Mouse (Mus musculus): ENCODE measurements at regions not wholly inside any gene's neighbourhood (a gene's known extent, or its start where the extent isn't known, plus 50 kb on each side); places are given as distances from the start of the nearest gene placed in this dataset.

- 76% methylated on average over 4 of the region's 4 CpGs for WGBS
- no peak for ATAC-seq (ENCODE audit: low FRiP score, low read depth)
- no peak overlapping the region for H3K4me2 ChIP-seq (replicated peaks)
- no peaks in the 10 kb centered on the region for H3K27me3 ChIP-seq (replicated peaks)
- H3K36me3 ChIP-seq: no peaks in the 10 kb centered on the region
- no peaks in the 10 kb centered on the region for H3K9me3 ChIP-seq
- H3K4me3 ChIP-seq: no peak overlapping the region
- H3K4me1 ChIP-seq: no peaks in the 10 kb centered on the region
- no peak overlapping the region for H3K27ac ChIP-seq
- no peak overlapping the region for H3K9ac ChIP-seq
Observed at GRCm38 (mm10) chr5:39557376-39558001, 197.8 kb downstream of the Hs3st1 start.

GRCm38 (mm10) chr5:39537044-39537443 lies 218.2 kb downstream of the Hs3st1 start:
- no peak overlapping the region for H3K9ac ChIP-seq
- H3K4me3 ChIP-seq: no peak overlapping the region
- no peaks in the 10 kb centered on the region for H3K36me3 ChIP-seq
- WGBS: 78% methylated on average over 2 of the region's 2 CpGs
- H3K27ac ChIP-seq: no peak overlapping the region
- H3K27me3 ChIP-seq (replicated peaks): no peaks in the 10 kb centered on the region
- no peak overlapping the region for H3K4me2 ChIP-seq (replicated peaks)
- no peaks in the 10 kb centered on the region for H3K9me3 ChIP-seq
- no peak for ATAC-seq (ENCODE audit: low FRiP score, low read depth)
- no peaks in the 10 kb centered on the region for H3K4me1 ChIP-seq

DNA sequence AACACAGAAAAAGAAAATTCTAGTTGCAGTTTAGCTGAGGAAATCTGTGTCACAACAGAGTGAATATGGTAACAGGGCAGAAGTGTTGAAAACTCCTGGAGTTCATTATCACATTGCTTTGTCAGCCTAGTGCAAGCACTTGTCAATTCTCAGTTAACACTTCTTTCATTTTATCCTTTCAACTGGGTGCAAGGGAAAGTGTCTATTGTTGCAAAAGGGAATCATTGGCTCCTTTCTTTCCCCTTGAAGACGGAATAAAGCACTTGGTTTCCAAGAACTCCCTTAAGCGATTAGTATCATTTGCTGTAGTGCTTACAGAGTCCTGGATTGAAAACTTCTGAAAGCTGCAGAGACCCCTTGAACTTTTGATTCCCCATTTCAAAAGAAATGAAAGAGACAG lies 218.9 kb downstream of the Hs3st1 start:
- Histone ChIP-seq H3K9me3 (no peaks in the 10 kb centered on the region), H3K27ac (no peak overlapping the region), H3K4me1 (no peaks in the 10 kb centered on the region), H3K4me3 (no peak overlapping the region), H3K36me3 (no peaks in the 10 kb centered on the region), H3K9ac (no peak overlapping the region), H3K4me2 (replicated peaks) (no peak overlapping the region), H3K27me3 (replicated peaks) (no peaks in the 10 kb centered on the region)
- no peak for ATAC-seq (ENCODE audit: low FRiP score, low read depth)
- 34% methylated on average over 2 of the region's 2 CpGs for WGBS

DNA sequence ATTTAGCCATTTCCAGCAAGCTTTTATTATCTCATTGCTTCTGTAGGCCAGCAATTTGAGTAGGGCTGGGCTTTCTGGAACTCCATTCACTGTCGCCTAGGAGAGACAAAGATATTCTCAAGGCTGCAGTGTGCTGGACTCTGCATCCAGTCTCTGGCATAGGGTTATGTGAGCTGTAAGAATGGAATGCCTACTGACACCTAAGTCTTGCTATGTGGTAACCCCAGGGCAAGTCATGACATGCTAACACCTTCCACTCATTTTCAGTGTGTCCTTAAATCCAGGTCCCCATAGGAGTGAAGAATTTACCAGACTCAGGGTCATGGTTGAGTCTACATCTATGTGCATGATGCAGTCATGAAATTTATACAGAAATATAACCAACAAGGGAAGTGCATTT lies 245.0 kb downstream of the Hs3st1 start:
- no peak overlapping the region for H3K9ac ChIP-seq
- H3K36me3 ChIP-seq: no peaks in the 10 kb centered on the region
- no peaks in the 10 kb centered on the region for H3K4me1 ChIP-seq
- H3K4me2 ChIP-seq (replicated peaks): no peak overlapping the region
- no peaks in the 10 kb centered on the region for H3K27me3 ChIP-seq (replicated peaks)
- H3K9me3 ChIP-seq: no peaks in the 10 kb centered on the region
- WGBS: 84% methylated on average over 1 of the region's 1 CpGs
- no peak for ATAC-seq (ENCODE audit: low FRiP score, low read depth)
- no peak overlapping the region for H3K27ac ChIP-seq
- no peak overlapping the region for H3K4me3 ChIP-seq

DNA sequence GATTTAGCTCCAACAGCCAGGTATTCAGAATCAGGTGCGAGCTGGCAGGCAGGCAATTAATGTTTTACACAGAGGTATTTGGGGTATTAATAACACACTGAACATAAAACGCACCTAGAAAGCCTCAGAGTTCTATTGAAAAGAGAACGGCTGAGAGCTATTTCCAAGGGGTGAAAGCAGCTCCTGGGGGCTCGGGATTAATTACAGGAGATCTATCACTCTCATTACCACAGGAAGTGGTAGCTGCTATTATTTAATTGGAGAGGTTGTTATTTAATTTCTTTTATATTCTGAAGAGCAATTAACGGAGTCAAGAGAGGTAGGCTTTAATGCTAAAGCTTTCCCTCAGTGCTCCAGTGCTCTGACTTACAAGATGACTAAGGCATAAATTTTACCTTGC lies 272.5 kb downstream of the Hs3st1 start:
- Histone ChIP-seq H3K4me2 (replicated peaks) (no peak overlapping the region), H3K9me3 (no peaks in the 10 kb centered on the region), H3K36me3 (no peaks in the 10 kb centered on the region), H3K27ac (no peak overlapping the region), H3K4me3 (no peak overlapping the region), H3K4me1 (no peaks in the 10 kb centered on the region), H3K27me3 (replicated peaks) (no peaks in the 10 kb centered on the region), H3K9ac (no peak overlapping the region)
- WGBS: 47% methylated on average over 5 of the region's 5 CpGs
- ATAC-seq (ENCODE audit: low FRiP score, low read depth): no peak

GRCm38 (mm10) chr5:39458116-39458525 lies 297.2 kb downstream of the Hs3st1 start:
- no peaks in the 10 kb centered on the region for H3K27me3 ChIP-seq (replicated peaks)
- no peak overlapping the region for H3K4me3 ChIP-seq
- 83% methylated on average over 2 of the region's 2 CpGs for WGBS
- ATAC-seq (ENCODE audit: low FRiP score, low read depth): no peak
- no peak overlapping the region for H3K27ac ChIP-seq
- no peak overlapping the region for H3K4me2 ChIP-seq (replicated peaks)
- no peaks in the 10 kb centered on the region for H3K36me3 ChIP-seq
- no peaks in the 10 kb centered on the region for H3K9me3 ChIP-seq
- no peaks in the 10 kb centered on the region for H3K4me1 ChIP-seq
- no peak overlapping the region for H3K9ac ChIP-seq

- Histone ChIP-seq H3K4me2 (replicated peaks) (no peak overlapping the region), H3K27me3 (replicated peaks) (no peaks in the 10 kb centered on the region), H3K27ac (no peak overlapping the region), H3K4me1 (no peaks in the 10 kb centered on the region), H3K9me3 (no peaks in the 10 kb centered on the region), H3K36me3 (no peaks in the 10 kb centered on the region), H3K9ac (no peak overlapping the region), H3K4me3 (no peak overlapping the region)
- no peak for ATAC-seq (ENCODE audit: low FRiP score, low read depth)
Observed at GRCm38 (mm10) chr5:39453706-39454105, 301.6 kb downstream of the Hs3st1 start.

DNA sequence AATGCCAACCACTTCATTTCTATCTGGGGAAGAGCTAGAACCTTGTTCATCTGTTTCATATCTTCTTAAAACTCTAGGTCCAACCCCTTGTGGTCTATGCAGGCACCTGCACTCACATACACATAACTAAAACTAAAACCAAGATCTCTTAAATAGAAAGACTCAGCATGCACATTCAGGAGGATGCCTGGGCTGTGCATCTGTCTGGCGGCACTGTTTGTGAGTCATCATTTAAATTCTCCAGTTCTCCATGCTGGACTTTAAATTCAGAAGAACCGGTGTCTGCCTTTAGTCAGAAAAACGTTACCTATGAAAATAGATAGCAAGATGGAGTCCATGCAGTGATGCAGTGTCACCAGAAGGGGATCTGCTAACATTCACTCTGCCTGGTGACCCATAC lies 314.5 kb downstream of the Hs3st1 start:
- Histone ChIP-seq H3K9ac (no peak overlapping the region), H3K27ac (no peak overlapping the region), H3K9me3 (no peaks in the 10 kb centered on the region), H3K36me3 (no peaks in the 10 kb centered on the region), H3K27me3 (replicated peaks) (no peaks in the 10 kb centered on the region), H3K4me3 (no peak overlapping the region), H3K4me1 (no peaks in the 10 kb centered on the region), H3K4me2 (replicated peaks) (no peak overlapping the region)
- no peak for ATAC-seq (ENCODE audit: low FRiP score, low read depth)
- 88% methylated on average over 3 of the region's 3 CpGs for WGBS

DNA sequence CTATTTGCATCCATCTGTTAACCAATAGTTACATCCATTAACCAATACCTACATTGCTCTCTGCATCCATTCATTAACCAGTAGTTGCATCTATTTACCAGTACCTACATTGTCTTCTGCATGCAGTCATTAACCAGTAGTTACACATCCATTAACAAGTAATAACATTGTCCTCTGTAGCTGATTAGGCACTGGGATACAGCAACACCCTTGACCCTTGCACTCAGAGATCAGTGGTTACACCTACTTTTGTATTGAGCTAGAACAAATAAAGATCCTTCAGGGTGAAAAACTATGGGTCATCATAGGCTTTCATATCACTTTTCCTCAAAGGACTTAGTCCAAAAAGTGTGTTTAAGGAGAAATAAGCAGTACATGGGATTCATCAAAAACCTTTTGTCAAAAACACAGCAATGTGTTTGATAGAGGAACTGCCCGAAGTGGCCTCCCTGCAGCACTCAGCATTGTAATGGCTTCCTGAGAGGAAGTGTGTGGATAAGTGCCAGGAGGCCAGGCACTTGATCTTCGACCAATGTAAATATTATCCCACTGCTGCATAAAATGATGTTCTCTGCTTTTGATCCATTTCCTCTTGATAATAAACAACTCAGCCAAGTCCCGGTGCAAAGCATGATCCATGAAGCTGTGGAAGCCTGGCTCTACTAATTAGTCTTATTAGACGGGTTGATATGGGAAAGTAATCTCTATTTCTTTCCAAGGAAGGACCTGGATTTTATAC lies 317.6 kb downstream of the Hs3st1 start:
- ATAC-seq (ENCODE audit: low FRiP score, low read depth): no peak
- Histone ChIP-seq H3K4me2 (replicated peaks) (no peak overlapping the region), H3K27ac (no peak overlapping the region), H3K9ac (no peak overlapping the region), H3K4me3 (no peak overlapping the region), H3K27me3 (replicated peaks) (no peaks in the 10 kb centered on the region), H3K36me3 (no peaks in the 10 kb centered on the region), H3K4me1 (no peaks in the 10 kb centered on the region), H3K9me3 (no peaks in the 10 kb centered on the region)
- WGBS: 75% methylated on average over 4 of the region's 4 CpGs

DNA sequence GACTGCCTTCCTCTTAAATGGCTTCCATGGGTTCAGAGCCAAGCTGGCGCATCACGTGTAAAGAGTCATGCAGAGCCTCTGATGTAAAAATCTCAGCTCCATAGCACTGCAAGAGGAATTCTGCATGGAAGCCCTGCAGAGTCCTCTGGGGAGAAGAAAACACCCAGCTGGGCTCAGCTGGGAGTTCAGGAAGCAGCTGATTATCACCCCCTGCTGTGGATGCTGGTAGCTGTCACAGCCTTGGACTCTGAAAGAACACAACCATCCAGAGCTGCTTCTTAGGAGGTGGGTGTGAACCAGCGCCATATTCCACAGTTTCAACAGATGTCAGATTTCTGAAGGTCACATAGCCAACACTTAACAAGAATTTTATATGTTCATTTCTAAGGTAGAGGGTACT lies 329.2 kb downstream of the Hs3st1 start:
- ATAC-seq (ENCODE audit: low FRiP score, low read depth): no peak
- Histone ChIP-seq H3K9me3 (no peaks in the 10 kb centered on the region), H3K4me2 (replicated peaks) (no peak overlapping the region), H3K36me3 (no peaks in the 10 kb centered on the region), H3K4me1 (no peaks in the 10 kb centered on the region), H3K9ac (no peak overlapping the region), H3K4me3 (no peak overlapping the region), H3K27me3 (replicated peaks) (no peaks in the 10 kb centered on the region), H3K27ac (no peak overlapping the region)
- 71% methylated on average over 3 of the region's 3 CpGs for WGBS

DNA sequence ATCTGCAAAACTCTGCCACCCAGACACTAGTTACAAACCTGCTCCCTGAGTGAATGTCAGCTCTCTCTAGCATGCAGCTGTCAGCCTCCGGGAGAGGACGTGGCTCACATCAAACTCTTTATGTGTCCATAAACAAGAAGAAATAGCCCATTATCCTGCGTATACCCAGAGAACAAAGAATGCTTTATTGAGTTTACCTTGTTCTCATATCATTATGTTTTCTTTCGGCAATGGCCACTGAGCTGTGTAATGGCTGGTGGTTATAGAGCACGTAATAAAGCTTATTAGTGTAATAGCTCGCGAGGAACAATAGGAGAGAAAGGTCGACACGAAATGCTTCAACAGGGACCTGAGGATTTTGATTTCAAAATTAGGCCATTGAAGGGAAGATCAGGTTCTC lies 331.6 kb downstream of the Hs3st1 start:
- H3K4me1 ChIP-seq: no peaks in the 10 kb centered on the region
- H3K9ac ChIP-seq: no peak overlapping the region
- no peak overlapping the region for H3K4me3 ChIP-seq
- no peaks in the 10 kb centered on the region for H3K36me3 ChIP-seq
- no peak overlapping the region for H3K27ac ChIP-seq
- ATAC-seq (ENCODE audit: low FRiP score, low read depth): no peak
- H3K9me3 ChIP-seq: no peaks in the 10 kb centered on the region
- no peaks in the 10 kb centered on the region for H3K27me3 ChIP-seq (replicated peaks)
- WGBS: 50% methylated on average over 9 of the region's 9 CpGs
- no peak overlapping the region for H3K4me2 ChIP-seq (replicated peaks)

GRCm38 (mm10) chr5:39418795-39419194 lies 336.5 kb downstream of the Hs3st1 start:
- peaks cover 12% of the 10 kb centered on the region; the same call in 1 of the 2 replicates for H3K4me1 ChIP-seq
- no peak for ATAC-seq (ENCODE audit: low FRiP score, low read depth)
- no peak overlapping the region for H3K27ac ChIP-seq
- H3K4me3 ChIP-seq: no peak overlapping the region
- H3K9ac ChIP-seq: no peak overlapping the region
- H3K36me3 ChIP-seq: no peaks in the 10 kb centered on the region
- WGBS: 91% methylated on average over 1 of the region's 1 CpGs
- no peak overlapping the region for H3K4me2 ChIP-seq (replicated peaks)
- no peaks in the 10 kb centered on the region for H3K27me3 ChIP-seq (replicated peaks)
- H3K9me3 ChIP-seq: no peaks in the 10 kb centered on the region

GRCm38 (mm10) chr5:39417845-39418154 lies 337.5 kb downstream of the Hs3st1 start:
- no peak overlapping the region for H3K9ac ChIP-seq
- H3K4me2 ChIP-seq (replicated peaks): no peak overlapping the region
- no peaks in the 10 kb centered on the region for H3K9me3 ChIP-seq
- no peak overlapping the region for H3K4me3 ChIP-seq
- peak; percentile 27; the same call in 1 of the 2 replicates for ATAC-seq (ENCODE audit: low FRiP score, low read depth)
- 69% methylated on average over 3 of the region's 3 CpGs for WGBS
- no peaks in the 10 kb centered on the region for H3K27me3 ChIP-seq (replicated peaks)
- peaks cover 12% of the 10 kb centered on the region; the same call in 1 of the 2 replicates for H3K4me1 ChIP-seq
- H3K36me3 ChIP-seq: no peaks in the 10 kb centered on the region
- H3K27ac ChIP-seq: no peak overlapping the region
